Mouse (Mus musculus) liver, embryonic 13.5 days (tissue): Measurements from ENCODE around the gene Minos1. TPM values are rescaled to one million over a fixed set of nuclear protein-coding genes. Genes with fewer than 3 reads are reported as not detected.
A peak's percentile ranks its signal among the peaks of the same experiment; 100 is the strongest.

Experiments used
- ATAC-seq: fragments of 200-750 bp; cut with Nextera tagmentation; 2 replicates; pipeline ENCODE4 v1.8.0; 2017; ENCODE audit warnings: low read depth, mild to moderate bottlenecking, moderate number of reproducible peaks, moderate library complexity
- DNase-seq: peaks from one replicate; pipeline ENCODE4 v3.0.0; 2022
- H3K27ac ChIP-seq: fragments of 300-500 bp; sonication (generic); 2 replicates; pipeline ENCODE4 v1.5.1; 2015; ENCODE audit warnings: moderate library complexity, mild to moderate bottlenecking, inconsistent platforms
- H3K27me3 ChIP-seq: fragments of 300-500 bp; sonication (generic); 2 replicates; pipeline ENCODE4 v1.6.1; 2015; ENCODE audit warnings: mild to moderate bottlenecking, inconsistent platforms
- H3K36me3 ChIP-seq: fragments of 300-500 bp; sonication (generic); 2 replicates; pipeline ENCODE4 v1.6.1; 2015; ENCODE audit warnings: mild to moderate bottlenecking, inconsistent platforms
- H3K4me1 ChIP-seq: fragments of 300-500 bp; sonication (generic); replicated peaks from 2 replicates; pipeline ENCODE4 v1.6.1; 2015; ENCODE audit warnings: inconsistent platforms
- H3K4me2 ChIP-seq: fragments of 300-500 bp; sonication (generic); 2 replicates; pipeline ENCODE4 v1.6.1; 2015; ENCODE audit warnings: inconsistent platforms, mild to moderate bottlenecking, moderate library complexity
- H3K4me3 ChIP-seq: fragments of 300-500 bp; sonication (generic); replicated peaks from 2 replicates; pipeline ENCODE4 v1.5.1; 2015; ENCODE audit warnings: mild to moderate bottlenecking, inconsistent platforms
- H3K9ac ChIP-seq: fragments of 300-500 bp; sonication (generic); 2 replicates; pipeline ENCODE4 v1.6.1; 2015; ENCODE audit warnings: mild to moderate bottlenecking, inconsistent platforms
- H3K9me3 ChIP-seq: fragments of 300-500 bp; sonication (generic); replicated peaks from 2 replicates; pipeline ENCODE4 v1.6.1; 2016; ENCODE audit warnings: inconsistent platforms
- WGBS: fragments of 180-500 bp; shearing (Covaris S2); methylation state at CpG from one replicate; pipeline ENCODE4 v1.1.7; 2015; ENCODE audit not compliant: insufficient replicate concordance; 5-methylcytosine and 5-hydroxymethylcytosine counted together
- polyA plus RNA-seq: library from polyadenylated mRNA; unstranded; fragments of >200 nt; fragmentation: Nextera tagmentation; extraction: Ambion mirVana; gene quantifications from 2 replicates; pipeline ENCODE4 v1.2.1, GENCODE M21; 2015

Gene Minos1
- polyA plus RNA-seq, 1 experiment from 2014 or later = 403 TPM

GRCm38 (mm10) chr4:139141785-139142184, 10.9 kb upstream of the Minos1 start:
- H3K36me3 ChIP-seq = no peaks in the 10 kb centered on the region
- H3K4me1 ChIP-seq = no peaks in the 10 kb centered on the region
- H3K4me3 ChIP-seq = no peak overlapping the region
- 60% methylated on average over 6 of the region's 6 CpGs for WGBS
- H3K9ac ChIP-seq = no peak overlapping the region
- H3K9me3 ChIP-seq = no peaks in the 10 kb centered on the region
- H3K27me3 ChIP-seq = no peaks in the 10 kb centered on the region; the same call in 1 of the 2 replicates
- no peak for DNase-seq
- H3K4me2 ChIP-seq = no peak overlapping the region
- no peak for ATAC-seq
- H3K27ac ChIP-seq = no peak overlapping the region

GRCm38 (mm10) chr4:139140267-139140666, 9.4 kb upstream of the Minos1 start:
- no peak overlapping the region for H3K9ac ChIP-seq
- no peak for DNase-seq
- no peaks in the 10 kb centered on the region for H3K36me3 ChIP-seq
- no peaks in the 10 kb centered on the region for H3K4me1 ChIP-seq
- H3K9me3 ChIP-seq = no peaks in the 10 kb centered on the region
- no peak for ATAC-seq
- no peak overlapping the region for H3K4me2 ChIP-seq
- H3K4me3 ChIP-seq = no peak overlapping the region
- no peaks in the 10 kb centered on the region; the same call in 1 of the 2 replicates for H3K27me3 ChIP-seq
- no peak overlapping the region for H3K27ac ChIP-seq
- 46% methylated on average over 2 of the region's 2 CpGs for WGBS

- Histone ChIP-seq H3K4me3 (no peak overlapping the region), H3K4me2 (no peak overlapping the region), H3K4me1 (peaks cover 13% of the 10 kb centered on the region), H3K9ac (no peak overlapping the region), H3K27ac (no peak overlapping the region), H3K9me3 (no peaks in the 10 kb centered on the region), H3K36me3 (no peaks in the 10 kb centered on the region), H3K27me3 (no peaks in the 10 kb centered on the region)
- DNase-seq (no peak), ATAC-seq (no peak)
- WGBS = 63% methylated on average over 2 of the region's 2 CpGs
These were observed 5.1 kb upstream of the Minos1 start for GRCm38 (mm10) chr4:139136011-139136410.

- 60% methylated on average over 5 of the region's 5 CpGs for WGBS
- ATAC-seq = no peak
These were observed 2.2 kb upstream of the Minos1 start for GRCm38 (mm10) chr4:139133109-139133508.

GRCm38 (mm10) chr4:139131858-139132672, 1.2 kb upstream of the Minos1 start:
- DNase-seq = no peak
- Histone ChIP-seq H3K4me2 (peak overlapping the region; percentile 92), H3K4me3 (peak overlapping the region; percentile 18; the same call in 1 of the 2 replicates), H3K4me1 (peaks cover 34% of the 10 kb centered on the region), H3K9me3 (no peaks in the 10 kb centered on the region), H3K36me3 (peaks cover 4% of the 10 kb centered on the region; the same call in 1 of the 2 replicates), H3K27ac (peak overlapping the region; percentile 32; the same call in 1 of the 2 replicates), H3K27me3 (no peaks in the 10 kb centered on the region), H3K9ac (peak overlapping the region; percentile 37; the same call in 1 of the 2 replicates)
- 52% methylated on average over 14 of the region's 14 CpGs for WGBS
- no peak for ATAC-seq

More at GRCm38 (mm10) chr4:139133109-139133508, 2.2 kb upstream of the Minos1 start:
- H3K27me3 ChIP-seq = no peaks in the 10 kb centered on the region
- no peak overlapping the region for H3K4me3 ChIP-seq
- no peak overlapping the region for H3K9ac ChIP-seq
- H3K27ac ChIP-seq = no peak overlapping the region
- no peak for DNase-seq
- H3K9me3 ChIP-seq = no peaks in the 10 kb centered on the region
- H3K4me1 ChIP-seq = peaks cover 33% of the 10 kb centered on the region
- H3K36me3 ChIP-seq = no peaks in the 10 kb centered on the region
- no peak overlapping the region for H3K4me2 ChIP-seq

- Histone ChIP-seq H3K9ac (peak overlapping the region; percentile 93), H3K4me2 (peak overlapping the region; percentile 92), H3K27me3 (no peaks in the 10 kb centered on the region), H3K4me1 (peaks cover 44% of the 10 kb centered on the region), H3K4me3 (peak overlapping the region; percentile 95), H3K36me3 (peaks cover 10% of the 10 kb centered on the region), H3K9me3 (no peaks in the 10 kb centered on the region), H3K27ac (peak overlapping the region; percentile 85)
- 2% methylated on average over 56 of the region's 57 CpGs for whole genome bisulfite sequencing
- ATAC-seq (peak; percentile 24), DNase-seq (peak; percentile 49)
These were observed 860 bp downstream of the Minos1 start for GRCm38 (mm10) chr4:139129806-139130700.

- no peaks in the 10 kb centered on the region for H3K9me3 ChIP-seq
- H3K4me2 ChIP-seq = no peak overlapping the region
- no peaks in the 10 kb centered on the region for H3K27me3 ChIP-seq
- peaks cover 10% of the 10 kb centered on the region for H3K36me3 ChIP-seq
- WGBS = 81% methylated on average over 3 of the region's 3 CpGs
- H3K9ac ChIP-seq = no peak overlapping the region
- DNase-seq (no peak), ATAC-seq (no peak)
- no peak overlapping the region for H3K4me3 ChIP-seq
- H3K4me1 ChIP-seq = peaks cover 68% of the 10 kb centered on the region
- H3K27ac ChIP-seq = no peak overlapping the region
These were observed 4.4 kb downstream of the Minos1 start for GRCm38 (mm10) chr4:139126475-139126874.

GRCm38 (mm10) chr4:139124940-139125339, 6.0 kb downstream of the Minos1 start:
- H3K27ac ChIP-seq = peak overlapping the region; percentile 43; the same call in 1 of the 2 replicates
- peaks cover 80% of the 10 kb centered on the region for H3K4me1 ChIP-seq
- H3K9me3 ChIP-seq = no peaks in the 10 kb centered on the region
- no peak overlapping the region for H3K9ac ChIP-seq
- H3K36me3 ChIP-seq = peaks cover 10% of the 10 kb centered on the region
- WGBS = 67% methylated on average over 6 of the region's 6 CpGs
- no peaks in the 10 kb centered on the region for H3K27me3 ChIP-seq
- H3K4me2 ChIP-seq = no peak overlapping the region
- no peak overlapping the region for H3K4me3 ChIP-seq
- ATAC-seq (no peak), DNase-seq (no peak)

- H3K4me3 ChIP-seq = no peak overlapping the region
- H3K4me1 ChIP-seq = peaks cover 84% of the 10 kb centered on the region
- H3K27me3 ChIP-seq = no peaks in the 10 kb centered on the region
- peak; percentile 80 for ATAC-seq
- no peaks in the 10 kb centered on the region for H3K9me3 ChIP-seq
- H3K9ac ChIP-seq = peak overlapping the region; percentile 33; the same call in 1 of the 2 replicates
- 39% methylated on average over 4 of the region's 4 CpGs for WGBS
- DNase-seq = no peak
- peak overlapping the region; percentile 42 for H3K4me2 ChIP-seq
- H3K27ac ChIP-seq = peak overlapping the region; percentile 58; the same call in 1 of the 2 replicates
- peaks cover 10% of the 10 kb centered on the region for H3K36me3 ChIP-seq
These were observed 8.4 kb downstream of the Minos1 start for GRCm38 (mm10) chr4:139122557-139122956.

GRCm38 (mm10) chr4:139120998-139121397, 9.9 kb downstream of the Minos1 start:
- Histone ChIP-seq H3K4me1 (peaks cover 98% of the 10 kb centered on the region), H3K36me3 (no peaks in the 10 kb centered on the region), H3K9ac (no peak overlapping the region), H3K4me2 (no peak overlapping the region), H3K27me3 (no peaks in the 10 kb centered on the region), H3K27ac (no peak overlapping the region), H3K9me3 (no peaks in the 10 kb centered on the region), H3K4me3 (no peak overlapping the region)
- ATAC-seq = no peak
- no peak for DNase-seq
- WGBS = 38% methylated on average over 7 of the region's 7 CpGs

GRCm38 (mm10) chr4:139120281-139120814, 10.6 kb downstream of the Minos1 start:
- no peak overlapping the region for H3K27ac ChIP-seq
- H3K4me2 ChIP-seq = no peak overlapping the region
- peaks cover 99% of the 10 kb centered on the region for H3K4me1 ChIP-seq
- no peak for ATAC-seq
- no peak for DNase-seq
- H3K9ac ChIP-seq = no peak overlapping the region
- no peaks in the 10 kb centered on the region for H3K27me3 ChIP-seq
- WGBS = 78% methylated on average over 4 of the region's 4 CpGs
- H3K9me3 ChIP-seq = no peaks in the 10 kb centered on the region
- H3K36me3 ChIP-seq = no peaks in the 10 kb centered on the region
- H3K4me3 ChIP-seq = no peak overlapping the region
